Mouse (Mus musculus): ENCODE results near the gene Ybx2.

- TF ChIP-seq CTCF (IDR thresholded peaks at IDR 0.05; ENCODE audit: borderline replicate concordance, control insufficient read depth, extremely low read depth, insufficient read depth, low read length, poor library complexity), result 0 out of 2 replicates have a peak, but pooled peaks have one; percentile 12
- no peak for TF ChIP-seq POLR2A (IDR thresholded peaks at IDR 0.05; ENCODE audit: control insufficient read depth, extremely low read depth, insufficient read depth, low read length, poor library complexity)
Observed at GRCm38 (mm10) chr11:69947337-69948065, 11.9 kb downstream of the Ybx2 start.

Measured in thymus, adult 2 months (tissue).